Mouse (Mus musculus) lung, postnatal 0 days (tissue): Measurements from ENCODE around the gene Plpp3.

ENCODE experiments used
- CTCF ChIP-seq: IDR thresholded peaks from 2 replicates; pipeline ENCODE4 v1.5.1; 2016; ENCODE audit warnings: antibody characterized with exemption, mild to moderate bottlenecking
- EP300 ChIP-seq: IDR thresholded peaks from 2 replicates; pipeline ENCODE4 v1.6.1; 2016; ENCODE audit warnings: antibody characterized with exemption, mild to moderate bottlenecking, control low read depth

DNA sequence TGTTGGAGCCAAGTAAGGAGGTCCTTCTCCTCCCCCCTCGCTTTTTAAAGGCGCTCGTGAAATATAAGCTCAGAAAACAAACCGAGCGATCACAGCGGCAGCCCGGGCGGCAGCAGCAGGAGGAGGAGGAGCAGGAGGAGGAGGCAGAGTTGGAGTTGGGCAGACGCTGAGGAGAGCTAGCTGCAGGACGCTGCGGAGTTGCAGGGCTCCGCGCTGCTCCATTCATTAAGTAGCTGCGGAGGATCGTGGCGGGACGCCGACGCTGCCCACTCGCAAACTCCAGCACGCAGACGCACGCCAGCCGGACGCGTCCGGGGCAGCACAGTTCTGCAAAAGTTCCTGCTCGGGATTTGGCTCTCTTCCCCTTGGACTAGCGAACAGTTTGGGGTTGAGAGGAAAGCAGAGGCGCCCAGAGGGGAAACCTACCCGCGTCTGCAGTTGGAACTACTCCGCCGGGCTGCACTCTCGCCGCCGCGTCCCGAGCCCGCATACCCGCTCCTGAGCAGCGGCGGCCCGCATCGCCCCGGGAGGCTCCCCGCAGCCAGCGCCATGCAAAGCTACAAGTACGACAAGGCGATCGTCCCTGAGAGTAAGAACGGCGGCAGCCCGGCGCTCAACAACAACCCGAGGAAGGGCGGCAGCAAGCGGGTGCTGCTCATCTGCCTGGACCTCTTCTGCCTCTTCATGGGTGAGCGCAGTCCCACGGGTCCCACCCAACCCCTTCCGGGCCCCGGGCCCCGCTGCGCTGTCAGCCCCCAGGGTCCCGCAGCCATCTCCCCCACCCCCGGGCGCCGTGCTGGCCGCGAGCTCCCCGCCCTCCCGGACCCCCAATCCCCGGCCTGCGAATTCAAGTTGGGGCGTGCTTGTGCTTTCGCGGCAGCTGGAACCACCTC is at the start of gene Plpp3:
- no peak; the same call in 1 of the 2 replicates for TF ChIP-seq CTCF
- TF ChIP-seq EP300, result no peak; the same call in 1 of the 2 replicates
